ENCODE assay signal across 22 mouse cellular contexts in the genomic region with DNA sequence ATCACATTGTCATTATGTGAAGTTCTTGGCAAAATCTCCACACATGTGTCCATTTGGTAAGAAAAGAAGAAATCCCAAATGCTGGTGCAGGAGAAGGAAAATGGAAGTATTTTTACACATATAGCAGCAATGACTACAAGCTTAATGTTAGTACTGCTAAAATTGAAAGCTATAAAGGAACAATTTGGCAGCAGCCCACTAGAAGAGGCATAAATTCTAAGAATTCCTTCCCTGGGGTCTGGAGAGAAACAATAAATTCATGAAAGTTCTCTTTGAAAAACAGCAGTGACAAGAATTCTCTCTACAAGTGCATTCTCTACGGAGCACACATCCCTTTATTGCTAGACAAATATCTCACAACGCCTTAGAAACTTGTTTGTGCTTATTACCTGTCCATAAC.
DNase-seq lines count a peak whose midpoint lies in the region; ATAC-seq lines count a peak whose summit lies in the region.
"Had no signal": no experiment of that assay in that cellular context is flagged by ENCODE, and none has a peak within 500 bp of the region (broad histone marks: within the 10 kb centered on the region; RNA-seq: fewer than 3 reads in every experiment).

No protein-coding gene starts in this region.

- no peak overlapping the region for H3K9ac ChIP-seq in hindbrain, embryonic 14.5 days
- H3K9ac ChIP-seq in hindbrain, embryonic 16.5 days (ENCODE audit: low read depth, low read length), result no peak overlapping the region
- H3K9ac ChIP-seq in neural tube, embryonic 11.5 days (ENCODE audit: low read length), result no peak overlapping the region
- H3K9ac ChIP-seq in midbrain, embryonic 14.5 days (replicated peaks; ENCODE audit: low read length), result no peak overlapping the region
- H3K9ac ChIP-seq: midbrain, embryonic 12.5 days; neural tube, embryonic 12.5 days had no signal

- WGBS in hindbrain, embryonic 14.5 days, result 67% methylated on average over 2 of the region's 2 CpGs
- WGBS in hindbrain, embryonic 16.5 days, result 45% methylated on average over 2 of the region's 2 CpGs
- whole genome bisulfite sequencing in neural tube, embryonic 11.5 days, result 75% methylated on average over 2 of the region's 2 CpGs
- WGBS in midbrain, embryonic 14.5 days, result 75% methylated on average over 2 of the region's 2 CpGs

- ATAC-seq in hindbrain, embryonic 14.5 days (ENCODE audit: low FRiP score), result no peak
- ATAC-seq in hindbrain, embryonic 16.5 days, result no peak
- 0 out of 2 replicates have a peak, but pooled peaks have one; percentile 3 for ATAC-seq in neural tube, embryonic 11.5 days (ENCODE audit: insufficient read depth, low FRiP score, low TSS enrichment)
- no peak for ATAC-seq in midbrain, embryonic 14.5 days (ENCODE audit: low FRiP score, low TSS enrichment)
- ATAC-seq: activated CD4-positive, CD25-positive, alpha-beta regulatory T cell, adult 4 months; intestine, postnatal 0 days; Patski had no signal

- H3K27me3 ChIP-seq in hindbrain, embryonic 14.5 days (ENCODE audit: control insufficient read depth, insufficient read depth, low read length), result no peaks in the 10 kb centered on the region
- H3K27me3 ChIP-seq in hindbrain, embryonic 16.5 days (replicated peaks; ENCODE audit: control insufficient read depth, insufficient read depth, low read length), result no peaks in the 10 kb centered on the region
- no peaks in the 10 kb centered on the region for H3K27me3 ChIP-seq in neural tube, embryonic 11.5 days (ENCODE audit: control insufficient read depth, insufficient read depth, low read length)
- no peaks in the 10 kb centered on the region for H3K27me3 ChIP-seq in midbrain, embryonic 14.5 days (ENCODE audit: control insufficient read depth, insufficient read depth, low read length)
- H3K27me3 ChIP-seq: midbrain, embryonic 12.5 days; neural tube, embryonic 12.5 days had no signal

- H3K4me1 ChIP-seq in hindbrain, embryonic 14.5 days (replicated peaks; ENCODE audit: control insufficient read depth, insufficient read depth, low read length), result peaks cover 6% of the 10 kb centered on the region
- peaks cover 6% of the 10 kb centered on the region for H3K4me1 ChIP-seq in hindbrain, embryonic 16.5 days (ENCODE audit: control insufficient read depth, insufficient read depth, low read depth, low read length)
- no peaks in the 10 kb centered on the region for H3K4me1 ChIP-seq in neural tube, embryonic 11.5 days (ENCODE audit: control insufficient read depth, insufficient read depth, low read length)
- peaks cover 13% of the 10 kb centered on the region for H3K4me1 ChIP-seq in midbrain, embryonic 14.5 days (ENCODE audit: control insufficient read depth, insufficient read depth, low read length)

- no peaks in the 10 kb centered on the region for H3K9me3 ChIP-seq in hindbrain, embryonic 14.5 days (ENCODE audit: control insufficient read depth, low read length)
- no peaks in the 10 kb centered on the region for H3K9me3 ChIP-seq in hindbrain, embryonic 16.5 days (ENCODE audit: control insufficient read depth, low read length)
- H3K9me3 ChIP-seq in neural tube, embryonic 11.5 days (ENCODE audit: control insufficient read depth, low read length), result no peaks in the 10 kb centered on the region
- H3K9me3 ChIP-seq in midbrain, embryonic 14.5 days (ENCODE audit: control insufficient read depth, low read length), result no peaks in the 10 kb centered on the region
- H3K9me3 ChIP-seq: midbrain, embryonic 12.5 days; neural tube, embryonic 12.5 days had no signal

- no peak overlapping the region for H3K27ac ChIP-seq in hindbrain, embryonic 14.5 days
- H3K27ac ChIP-seq in hindbrain, embryonic 16.5 days (ENCODE audit: low read depth, low read length), result no peak overlapping the region
- no peak overlapping the region for H3K27ac ChIP-seq in neural tube, embryonic 11.5 days (ENCODE audit: low read depth, low read length)
- no peak overlapping the region for H3K27ac ChIP-seq in midbrain, embryonic 14.5 days (replicated peaks; ENCODE audit: low read depth, low read length)
- H3K27ac ChIP-seq: heart, adult 2 months; midbrain, embryonic 12.5 days; neural tube, embryonic 12.5 days had no signal

- H3K4me3 ChIP-seq in hindbrain, embryonic 14.5 days (replicated peaks; ENCODE audit: low read length), result no peak overlapping the region
- no peak overlapping the region for H3K4me3 ChIP-seq in hindbrain, embryonic 16.5 days (ENCODE audit: low read length)
- no peak overlapping the region for H3K4me3 ChIP-seq in neural tube, embryonic 11.5 days (ENCODE audit: low read depth, low read length)
- H3K4me3 ChIP-seq in midbrain, embryonic 14.5 days (replicated peaks; ENCODE audit: low read depth, low read length), result no peak overlapping the region
- H3K4me3 ChIP-seq: heart, adult 2 months; midbrain, embryonic 12.5 days; neural tube, embryonic 12.5 days had no signal

- DNase-seq in hindbrain, embryonic 14.5 days (ENCODE audit: low spot score), result no peak
- DNase-seq in neural tube, embryonic 11.5 days (ENCODE audit: low spot score), result no peak
- no peak for DNase-seq in neural tube, embryonic 10.5 days (ENCODE audit: extremely low spot score, low spot score)
- DNase-seq in midbrain, embryonic 14.5 days, result peak; percentile 9
- DNase-seq in right cerebral cortex, postnatal 36 days (ENCODE audit: low spot score in 2 of 2), result no peak
- DNase-seq in lung, adult 18-20 months, result no peak
- DNase-seq: adrenal gland, postnatal 36 days; B cell, adult 2 months; cerebellum, adult 8-10 months; gastrocnemius, postnatal 14 days; heart, adult 2 months; kidney, postnatal 14 days; lung, adult 2 months; lung, postnatal 36 days; right cerebral cortex, postnatal 25 days; thymus, postnatal 36 days had no signal

- 0 out of 2 replicates have a peak overlapping the region, but pooled peaks have one; percentile 4 for H3K4me2 ChIP-seq in hindbrain, embryonic 14.5 days (replicated peaks)
- no peak overlapping the region for H3K4me2 ChIP-seq in hindbrain, embryonic 16.5 days (ENCODE audit: low read length)
- no peak overlapping the region for H3K4me2 ChIP-seq in neural tube, embryonic 11.5 days (ENCODE audit: low read depth)
- H3K4me2 ChIP-seq in midbrain, embryonic 14.5 days (ENCODE audit: low read length), result no peak overlapping the region; the same call in 1 of the 2 replicates
- H3K4me2 ChIP-seq: neural tube, embryonic 12.5 days had no signal

- H3K36me3 ChIP-seq in hindbrain, embryonic 14.5 days (replicated peaks; ENCODE audit: control insufficient read depth, insufficient read depth), result no peaks in the 10 kb centered on the region
- no peaks in the 10 kb centered on the region for H3K36me3 ChIP-seq in hindbrain, embryonic 16.5 days (ENCODE audit: control insufficient read depth, insufficient read depth, low read length)
- H3K36me3 ChIP-seq in neural tube, embryonic 11.5 days (ENCODE audit: control insufficient read depth, insufficient read depth, low read length), result no peaks in the 10 kb centered on the region
- H3K36me3 ChIP-seq in midbrain, embryonic 14.5 days (ENCODE audit: control insufficient read depth, insufficient read depth, low read length), result no peaks in the 10 kb centered on the region
- H3K36me3 ChIP-seq: midbrain, embryonic 12.5 days; neural tube, embryonic 12.5 days had no signal
